Mouse (Mus musculus) CH12.LX (cell line): ENCODE measurements around the gene Stox2. TPM values are rescaled to one million over a fixed set of nuclear protein-coding genes. Genes with fewer than 3 reads are reported as not detected.

ENCODE experiments used
- DNase-seq: peaks from one replicate; pipeline ENCODE4 v3.0.0-alpha.2; 2013; ENCODE audit errors: extremely low read depth
- H3K27ac ChIP-seq: 2 replicates; pipeline ENCODE4 v1.5.1; 2012; ENCODE audit warnings: low read depth, mild to moderate bottlenecking, control low read depth, moderate library complexity; ENCODE audit not compliant: insufficient read depth
- H3K27me3 ChIP-seq: replicated peaks from 2 replicates; pipeline ENCODE3; 2012; ENCODE audit warnings: inconsistent platforms
- H3K36me3 ChIP-seq, 2 experiments: replicated peaks in 1 of 2; 2 replicates each; pipeline versions ENCODE3 to v1.6.1; 2012; ENCODE audit warnings: inconsistent platforms in 1 of 2, low read length in 1 of 2, mild to moderate bottlenecking in 1 of 2, mixed read lengths in 1 of 2, moderate library complexity in 1 of 2; ENCODE audit not compliant: control insufficient read depth in 1 of 2, insufficient read depth in 1 of 2
- H3K4me1 ChIP-seq, 2 experiments: 2 replicates each; pipeline ENCODE4 v1.6.1; 2012; ENCODE audit warnings: inconsistent platforms in 1 of 2, moderate library complexity in 1 of 2; ENCODE audit not compliant: insufficient read depth in 2 of 2, control insufficient read depth in 1 of 2
- H3K4me2 ChIP-seq: 2 replicates; pipeline ENCODE4 v1.6.1; 2012; ENCODE audit warnings: low read depth, mild to moderate bottlenecking, control low read depth; ENCODE audit not compliant: poor library complexity, insufficient read depth, severe bottlenecking
- H3K4me3 ChIP-seq, 3 experiments: fragments of 150-350 bp in 1 of 3; sonication (generic) in 1 of 3; replicated peaks in 1 of 3; 2 replicates each; pipeline versions ENCODE3 to v1.5.1; 2011 to 2012; ENCODE audit warnings: low read depth in 2 of 3, low read length in 2 of 3, mild to moderate bottlenecking in 2 of 3, moderate library complexity in 2 of 3, control low read depth in 1 of 3, improper control_type of control experiment in 1 of 3, inconsistent platforms in 1 of 3, mixed read lengths in 1 of 3; ENCODE audit not compliant: poor library complexity in 1 of 3
- H3K79me2 ChIP-seq: replicated peaks from 2 replicates; pipeline ENCODE4 v1.6.1; 2012; ENCODE audit warnings: mild to moderate bottlenecking, moderate library complexity; ENCODE audit not compliant: control insufficient read depth, poor library complexity, insufficient read depth, severe bottlenecking; ENCODE audit errors: extremely low read depth
- H3K9ac ChIP-seq: 2 replicates; pipeline ENCODE4 v1.6.1; 2012; ENCODE audit warnings: low read depth, mild to moderate bottlenecking, control low read depth, moderate library complexity; ENCODE audit not compliant: insufficient read depth
- H3K9me3 ChIP-seq: replicated peaks from 2 replicates; pipeline ENCODE3; 2012; ENCODE audit warnings: low read length, inconsistent platforms, mixed read lengths
- BHLHE40 ChIP-seq: IDR thresholded peaks from 2 replicates; pipeline ENCODE4 v1.6.1; 2011; ENCODE audit warnings: mild to moderate bottlenecking, low read depth, low read length, improper control_type of control experiment
- CHD1 ChIP-seq: IDR thresholded peaks from 2 replicates; pipeline ENCODE4 v1.6.1; 2012; ENCODE audit warnings: low read depth, low read length, improper control_type of control experiment, inconsistent platforms
- CHD2 ChIP-seq: IDR thresholded peaks from 2 replicates; pipeline ENCODE4 v1.6.1; 2011; ENCODE audit warnings: low read length, improper control_type of control experiment
- ELF1 ChIP-seq: IDR thresholded peaks from 2 replicates; pipeline ENCODE4 v1.6.1; 2014; ENCODE audit warnings: low read depth, mild to moderate bottlenecking, inconsistent platforms, low read length, improper control_type of control experiment
- EP300 ChIP-seq: IDR thresholded peaks from 2 replicates; pipeline ENCODE4 v1.6.1; 2011; ENCODE audit warnings: low read length, improper control_type of control experiment
- GABPA ChIP-seq: IDR thresholded peaks from 2 replicates; pipeline ENCODE4 v1.6.1; 2012; ENCODE audit warnings: low read depth, low read length, improper control_type of control experiment, inconsistent platforms; ENCODE audit not compliant: insufficient replicate concordance
- HCFC1 ChIP-seq: IDR thresholded peaks from 2 replicates; pipeline ENCODE4 v1.6.1; 2012; ENCODE audit warnings: low read depth, mild to moderate bottlenecking, inconsistent platforms, low read length, improper control_type of control experiment
- IRF4 ChIP-seq: IDR thresholded peaks from 2 replicates; pipeline ENCODE4 v1.6.1; 2014; ENCODE audit warnings: low read depth, mild to moderate bottlenecking, inconsistent platforms, low read length, improper control_type of control experiment
- MAX ChIP-seq: IDR thresholded peaks from 2 replicates; pipeline ENCODE4 v1.6.1; 2011; ENCODE audit warnings: low read length, improper control_type of control experiment
- MAZ ChIP-seq: IDR thresholded peaks from 2 replicates; pipeline ENCODE4 v1.6.1; 2012; ENCODE audit warnings: low read depth, mild to moderate bottlenecking, inconsistent platforms, low read length, improper control_type of control experiment, moderate library complexity
- MEF2A ChIP-seq: IDR thresholded peaks from 2 replicates; pipeline ENCODE4 v1.6.1; 2014; ENCODE audit warnings: low read depth, mild to moderate bottlenecking, inconsistent platforms, low read length, improper control_type of control experiment, borderline replicate concordance
- MXI1 ChIP-seq: IDR thresholded peaks from 2 replicates; pipeline ENCODE4 v1.6.1; 2011; ENCODE audit warnings: mild to moderate bottlenecking, low read depth, low read length, improper control_type of control experiment
- MYC ChIP-seq: IDR thresholded peaks from 2 replicates; pipeline ENCODE4 v1.6.1; 2011; ENCODE audit warnings: low read depth, mild to moderate bottlenecking, improper control_type of control experiment, low read length
- PAX5 ChIP-seq: IDR thresholded peaks from 2 replicates; pipeline ENCODE4 v1.6.1; 2012; ENCODE audit warnings: low read length, inconsistent platforms, mixed read lengths
- POLR2AphosphoS2 ChIP-seq: IDR thresholded peaks from 2 replicates; pipeline ENCODE4 v1.6.1; 2011; ENCODE audit warnings: low read depth, low read length, improper control_type of control experiment
- RAD21 ChIP-seq: IDR thresholded peaks from 2 replicates; pipeline ENCODE4 v1.6.1; 2011; ENCODE audit warnings: low read depth, mild to moderate bottlenecking, low read length, improper control_type of control experiment, moderate library complexity
- SIN3A ChIP-seq: IDR thresholded peaks from 2 replicates; pipeline ENCODE4 v1.6.1; 2012; ENCODE audit warnings: low read length, improper control_type of control experiment, inconsistent platforms
- SMC3 ChIP-seq: IDR thresholded peaks from 2 replicates; pipeline ENCODE4 v1.6.1; 2011; ENCODE audit warnings: low read depth, low read length, improper control_type of control experiment
- TBP ChIP-seq: conservative IDR thresholded peaks from 2 replicates; pipeline ENCODE4 v1.6.1; 2011; ENCODE audit warnings: low read depth, low read length, improper control_type of control experiment
- USF1 ChIP-seq: IDR thresholded peaks from 2 replicates; pipeline ENCODE4 v1.6.1; 2014; ENCODE audit warnings: low read depth, mild to moderate bottlenecking, inconsistent platforms, low read length, improper control_type of control experiment
- USF2 ChIP-seq: conservative IDR thresholded peaks from 2 replicates; pipeline ENCODE4 v1.6.1; 2011; ENCODE audit warnings: low read depth, low read length, improper control_type of control experiment
- ZKSCAN1 ChIP-seq: IDR thresholded peaks from 2 replicates; pipeline ENCODE4 v1.6.1; 2012; ENCODE audit warnings: low read depth, inconsistent platforms, low read length, improper control_type of control experiment, borderline replicate concordance
- dilution Hi-C: fragments of 300-500 bp; cut with MboI; formaldehyde crosslinking; loops from 2 replicates; pipeline ENCODE4 v1.14.3; 2020; ENCODE audit warnings: low sequenced_read_pairs; ENCODE audit not compliant: extremely low pct_unique_long_range_greater_than_20kb, extremely low pct_ligation_motif_present
- in situ Hi-C: fragments of 300-500 bp; cut with MboI; formaldehyde crosslinking; loops from 3 replicates; pipeline ENCODE4 v1.14.3; 2019; ENCODE audit warnings: low sequenced_read_pairs, low pct_ligation_motif_present, low pct_unique_long_range_greater_than_20kb, mixed read lengths
- polyA plus RNA-seq: library from polyadenylated mRNA; unstranded; fragments of >175 nt; gene quantifications from 2 replicates; pipeline ENCODE4 v1.2.1, GENCODE M21; 2012; ENCODE audit warnings: low read depth; ENCODE audit not compliant: insufficient read length
- total RNA-seq, 2 experiments: library from RNA; depleted of rRNA; stranded (reverse); fragments of 300-350 nt in 1 of 2; fragments of >200 nt in 1 of 2; gene quantifications; 2 replicates each; pipeline ENCODE4 v1.2.3; 2012 to 2014

Gene Stox2
- total and polyA plus RNA-seq, 3 experiments: 0.23 to 1.0 (median 0.42) TPM

- Histone ChIP-seq H3K27me3 (no peaks in the 10 kb centered on the region), H3K4me2 (no peak overlapping the region), H3K79me2 (no peaks in the 10 kb centered on the region), H3K9ac (no peak overlapping the region), H3K9me3 (no peaks in the 10 kb centered on the region), H3K4me3 (no peak overlapping the region), H3K27ac (no peak overlapping the region), H3K36me3 (no peaks in the 10 kb centered on the region), H3K4me1 (peaks cover 0 to 10% of the 10 kb centered on the region in 2 experiments; a peak in 3 of 4 replicates)
- DNase-seq: no peak
- in situ Hi-C loops: no loop called here
- no peak for TF ChIP-seq GABPA
- TF ChIP-seq POLR2AphosphoS2: no peak
- no peak for TF ChIP-seq USF1
- TF ChIP-seq MAX: no peak
- dilution Hi-C loops: no loop called here
Measured at GRCm38 (mm10) chr8:47324117-47324820, 121.9 kb downstream of the Stox2 start.

- Histone ChIP-seq H3K36me3 (no peaks in the 10 kb centered on the region), H3K27me3 (no peaks in the 10 kb centered on the region), H3K9ac (no peak overlapping the region)
- TF ChIP-seq HCFC1 (no peak), PAX5 (no peak), ZKSCAN1 (no peak), MYC (no peak), MEF2A (no peak), RAD21 (no peak), IRF4 (no peak), GABPA (no peak), MAX (no peak), ELF1 (no peak), SMC3 (no peak), CHD1 (no peak), CHD2 (no peak), USF2 (no peak), EP300 (no peak), BHLHE40 (no peak), MAZ (no peak), TBP (no peak), SIN3A (no peak), MXI1 (no peak)
- TF ChIP-seq, all 38 proteins: peak for 0
- no peak overlapping the region for H3K4me2 ChIP-seq
- no peaks in the 10 kb centered on the region for H3K9me3 ChIP-seq
- H3K27ac ChIP-seq: no peak overlapping the region
- no peak for DNase-seq
- H3K4me3 ChIP-seq: no peak overlapping the region
- in situ Hi-C loops (no loop called here), dilution Hi-C loops (no loop called here)
- peaks cover 0 to 10% of the 10 kb centered on the region in 2 experiments; a peak in 3 of 4 replicates for H3K4me1 ChIP-seq
- no peaks in the 10 kb centered on the region for H3K79me2 ChIP-seq
Measured at GRCm38 (mm10) chr8:47321282-47321681, 124.9 kb downstream of the Stox2 start.
